ENCODE assay signal across 22 mouse cellular contexts in the genomic region with DNA sequence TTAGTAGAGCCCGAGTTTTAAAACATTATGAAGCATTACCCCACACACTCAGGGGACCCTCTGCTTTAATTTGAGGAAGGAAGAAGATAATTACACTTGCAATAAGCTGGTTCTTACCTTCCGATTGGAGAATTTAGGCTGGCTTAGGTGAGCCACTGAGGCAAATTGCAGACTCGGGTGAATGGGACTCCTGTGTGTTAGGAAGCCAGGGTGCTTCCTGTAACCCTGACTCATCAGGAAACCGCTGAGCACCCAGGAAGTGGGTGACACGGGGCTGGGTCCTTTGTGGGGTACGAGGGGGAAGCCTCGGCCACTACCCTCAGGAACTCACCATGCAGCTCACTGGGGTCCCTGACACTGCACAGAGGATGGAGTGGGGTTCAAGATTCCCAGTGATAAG. TPM values are rescaled to one million over a fixed set of nuclear protein-coding genes. Genes with fewer than 3 reads are reported as not detected.
DNase-seq lines count a peak whose midpoint lies in the region; ATAC-seq lines count a peak whose summit lies in the region.
"Had no signal": no experiment of that assay in that cellular context is flagged by ENCODE, and none has a peak within 500 bp of the region (broad histone marks: within the 10 kb centered on the region; RNA-seq: fewer than 3 reads in every experiment).

No protein-coding gene starts in this region.

- 89% methylated on average over 7 of the region's 7 CpGs for WGBS in hindbrain, embryonic 10.5 days

- peaks cover 17% of the 10 kb centered on the region; the same call in 1 of the 2 replicates for H3K4me1 ChIP-seq in hindbrain, embryonic 10.5 days (replicated peaks)

- H3K36me3 ChIP-seq in hindbrain, embryonic 10.5 days: peaks cover 4% of the 10 kb centered on the region; the same call in 1 of the 2 replicates
- H3K36me3 ChIP-seq: heart, embryonic 15.5 days had no signal

- peak; percentile 48 for DNase-seq in T-cell, adult 2 months (ENCODE audit: low spot score)
- DNase-seq in thymus, postnatal 36 days: peak; percentile 59 to 74
- no peak for DNase-seq in embryo, embryonic 10 days (ENCODE audit: low spot score)
- DNase-seq in cerebellum, adult 9-10 months: no peak
- DNase-seq in adrenal gland, postnatal 36 days: no peak
- DNase-seq in hindbrain, embryonic 10.5 days (ENCODE audit: low spot score): no peak
- DNase-seq: adrenal gland, adult 8-10 months; cerebellum, adult 18-20 months; cerebellum, postnatal 36 days; heart, adult 2 months; kidney, adult 9 months; kidney, postnatal 25 days; lung, embryonic 14.5 days; lung, postnatal 36 days; right cerebral cortex, postnatal 14 days; spleen, adult 18-20 months had no signal

- H3K27ac ChIP-seq in hindbrain, embryonic 10.5 days: no peak overlapping the region
- H3K27ac ChIP-seq: embryonic facial prominence, embryonic 10.5 days; heart, adult 2 months; heart, embryonic 15.5 days; midbrain, embryonic 12.5 days; neural tube, embryonic 13.5 days had no signal

- ATAC-seq in inflammation-experienced regulatory T-cells, adult 6 months: peak; percentile 81
- ATAC-seq in neutrophil, adult 5-6 weeks (ENCODE audit: extremely low read depth, insufficient number of reproducible peaks, low FRiP score, poor library complexity, severe bottlenecking): peak; percentile 43; the same call in 1 of the 2 replicates

- no peaks in the 10 kb centered on the region for H3K27me3 ChIP-seq in hindbrain, embryonic 10.5 days (ENCODE audit: insufficient read depth, poor library complexity, severe bottlenecking)
- H3K27me3 ChIP-seq: heart, embryonic 15.5 days; midbrain, embryonic 12.5 days; neural tube, embryonic 13.5 days had no signal

- H3K4me3 ChIP-seq in hindbrain, embryonic 10.5 days: no peak overlapping the region
- H3K4me3 ChIP-seq: embryonic facial prominence, embryonic 10.5 days; heart, adult 2 months; heart, embryonic 15.5 days; midbrain, embryonic 12.5 days; neural tube, embryonic 13.5 days had no signal

- no peaks in the 10 kb centered on the region for H3K9me3 ChIP-seq in hindbrain, embryonic 10.5 days
- H3K9me3 ChIP-seq: embryonic facial prominence, embryonic 10.5 days; heart, embryonic 15.5 days; midbrain, embryonic 12.5 days; neural tube, embryonic 13.5 days had no signal

RNA-seq across cellular contexts. Expression of a gene that starts 12.9 kb away (rescaled TPM):
- 10 to 100 TPM; 59.7 to 94.2 (median 92.9) TPM for polyA plus RNA-seq in inflammation-experienced regulatory T-cells, adult 6 months (2017; shearing (Covaris generic))
- total RNA-seq in neutrophil, adult 5-6 weeks (2017): 111 and 135 TPM in 2 replicates
- total RNA-seq in adrenal gland, postnatal 36 days (2021): 10 to 100 TPM; 26.5 to 29.5 TPM
- 11.2 and 12.7 TPM in 2 replicates for polyA plus RNA-seq in hindbrain, embryonic 10.5 days (2016; fragmentation: Nextera tagmentation; extraction: Ambion mirVana)

Comparison
In these comparisons a context has a peak if more than half of its experiments do, and no peak if none do; other contexts are left out.
1. DNase-seq: peak in T-cell, adult 2 months (single experiment) and thymus, postnatal 36 days (2 of 2); none in embryo, embryonic 10 days (single experiment), cerebellum, adult 9-10 months (single experiment), adrenal gland, postnatal 36 days (0 of 2) and hindbrain, embryonic 10.5 days (single experiment).